Mouse (Mus musculus) CH12.LX (cell line): Measurements from ENCODE around the gene Gm10037.

ENCODE experiments used
- EP300 ChIP-seq: IDR thresholded peaks from 2 replicates; pipeline ENCODE4 v1.6.1; 2011; ENCODE audit warnings: low read length, improper control_type of control experiment
- TCF12 ChIP-seq: IDR thresholded peaks from 2 replicates; pipeline ENCODE4 v1.6.1; 2014; ENCODE audit warnings: low read depth, mild to moderate bottlenecking, inconsistent platforms, low read length, improper control_type of control experiment
- ZMIZ1 ChIP-seq: IDR thresholded peaks from 2 replicates; pipeline ENCODE4 v1.6.1; 2012; ENCODE audit warnings: low read depth, mild to moderate bottlenecking, inconsistent platforms, low read length, improper control_type of control experiment
- ZNF384 ChIP-seq: IDR thresholded peaks from 2 replicates; pipeline ENCODE4 v1.6.1; 2012; ENCODE audit warnings: low read depth, low read length, improper control_type of control experiment, inconsistent platforms

GRCm38 (mm10) chr13:67844853-67845194, 13.9 kb downstream of the Gm10037 start:
- TF ChIP-seq ZMIZ1 (no peak), EP300 (no peak), TCF12 (no peak), ZNF384 (no peak)
